Mouse (Mus musculus): ENCODE measurements around the gene Agr2.
A peak's percentile ranks its signal among the peaks of the same experiment; 100 is the strongest.

Agr2 gene

DNA sequence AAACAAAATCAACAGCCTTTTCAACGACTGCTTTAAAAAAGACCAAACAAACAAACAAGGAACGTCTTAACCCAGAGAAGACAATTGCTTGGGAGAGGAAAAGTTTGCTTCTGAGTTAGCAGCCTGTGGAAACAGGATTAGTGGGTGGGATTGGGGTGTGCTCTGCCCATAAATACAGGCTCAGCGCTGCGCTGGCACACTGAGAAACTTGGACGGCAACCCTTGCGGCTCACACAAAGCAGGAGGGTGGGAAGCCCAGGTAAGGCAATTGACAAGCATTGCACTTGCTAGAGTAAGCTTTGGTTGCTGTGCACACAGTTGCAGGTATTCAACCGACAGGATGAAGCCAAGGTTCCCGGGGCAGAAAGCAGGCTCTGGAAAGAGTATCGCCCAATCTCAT, at the start of gene Agr2:
TSS of gene Agr2 (plus strand) at position 197 of the 400 bp plus-strand sequence.
- DNase-seq (ENCODE audit: low read depth, low spot score), result no peak

DNA sequence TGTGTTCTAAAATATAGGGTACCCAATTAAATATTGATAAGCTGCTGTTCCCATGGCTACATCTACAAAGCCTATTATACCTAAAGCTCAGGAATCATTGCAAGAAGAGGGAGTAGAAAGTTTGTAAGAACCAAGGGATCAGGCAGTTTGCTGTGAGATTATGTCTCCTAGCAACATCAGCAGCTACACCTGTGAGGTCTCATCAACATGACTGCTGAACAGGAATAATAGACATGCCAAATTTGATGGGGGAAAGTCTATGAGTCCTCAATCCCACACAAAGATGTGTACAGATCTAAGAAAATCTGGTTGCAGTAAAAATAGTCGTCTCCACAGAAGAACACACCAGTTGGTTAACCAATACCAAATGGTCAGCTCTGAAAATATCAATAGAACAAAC, 41.0 kb upstream of the Agr2 start:
- DNase-seq (ENCODE audit: low read depth, low spot score), result no peak

DNA sequence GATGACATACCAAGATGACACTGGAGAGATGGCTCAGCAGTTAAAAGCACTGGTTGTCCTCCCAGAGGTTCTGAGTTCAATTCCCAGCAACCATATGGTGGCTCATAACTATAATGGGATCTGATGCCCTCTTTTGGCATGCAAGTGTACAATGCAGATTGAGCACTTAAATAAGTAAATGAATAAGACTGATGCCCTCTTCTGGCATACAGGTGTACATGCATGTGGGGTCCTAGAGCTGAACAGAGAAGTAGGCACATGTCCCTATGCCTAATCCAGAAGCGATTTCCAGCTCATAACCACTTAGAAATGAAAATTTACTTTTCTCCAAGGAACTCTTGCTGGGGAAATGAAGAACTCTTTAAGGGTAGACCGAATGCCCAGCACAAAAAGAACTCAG, 35.5 kb upstream of the Agr2 start:
- DNase-seq (ENCODE audit: low read depth, low spot score), result peak; percentile 57

- DNase-seq (ENCODE audit: low read depth, low spot score), result no peak
Measured at GRCm38 (mm10) chr12:35966098-35966767, 26.5 kb upstream of the Agr2 start.

- DNase-seq (ENCODE audit: low read depth, low spot score), result no peak
Measured at GRCm38 (mm10) chr12:35966768-35967141, 26.0 kb upstream of the Agr2 start.

DNA sequence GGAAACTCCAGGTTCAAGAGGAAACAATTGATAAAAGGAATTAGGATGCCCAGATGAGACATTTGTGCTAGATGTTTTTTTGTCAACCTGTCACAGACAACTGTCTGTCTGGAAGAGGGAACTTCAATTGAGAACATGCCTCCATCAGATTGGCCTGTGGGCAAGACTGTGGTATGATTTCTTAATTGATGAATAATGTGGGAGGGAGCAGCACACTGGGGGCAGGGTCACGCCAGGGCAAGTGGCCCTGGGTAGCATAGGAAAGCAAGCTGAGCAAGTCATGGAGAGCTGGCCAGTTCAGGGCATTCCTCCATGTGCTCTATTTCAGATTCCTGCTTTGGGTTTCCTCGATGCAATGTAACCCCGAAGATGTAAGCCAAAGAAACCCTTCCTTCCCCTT, 16.8 kb upstream of the Agr2 start:
- no peak for DNase-seq (ENCODE audit: low read depth, low spot score)

DNA sequence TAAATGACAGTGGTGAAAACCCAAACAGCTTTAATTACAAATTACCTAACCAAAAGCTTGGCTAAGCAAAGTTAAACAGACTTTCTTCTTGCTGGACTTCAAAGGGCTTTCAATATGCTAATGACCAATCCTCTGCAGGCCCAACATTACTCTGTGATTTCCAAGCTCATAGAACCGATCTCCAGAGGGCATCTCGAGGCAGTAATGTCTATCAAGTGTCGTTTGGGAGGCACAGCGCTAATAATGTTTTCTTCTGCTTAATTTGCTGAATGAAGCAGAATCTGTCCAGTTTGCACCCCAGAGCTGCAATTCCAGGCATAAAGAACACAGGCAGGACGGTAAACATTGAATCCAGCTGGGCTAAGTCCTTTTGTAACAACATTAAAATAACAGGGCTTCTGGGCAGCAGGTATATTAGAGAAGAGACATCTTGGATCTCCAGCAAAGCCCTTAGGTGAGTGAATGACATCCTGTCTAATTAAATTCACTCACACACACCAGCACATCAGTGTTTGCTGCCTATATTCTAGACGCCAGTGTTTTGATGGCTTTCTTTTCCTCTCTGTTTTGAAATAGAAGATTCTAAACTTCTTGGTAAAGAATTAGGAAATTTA, 15.0 kb upstream of the Agr2 start:
- DNase-seq (ENCODE audit: low read depth, low spot score), result no peak

- DNase-seq (ENCODE audit: low read depth, low spot score), result no peak
Measured at GRCm38 (mm10) chr12:35979625-35980024, 13.1 kb upstream of the Agr2 start.

- peak; percentile 25 for DNase-seq (ENCODE audit: low read depth, low spot score)
Measured at GRCm38 (mm10) chr12:35981732-35982360, 10.9 kb upstream of the Agr2 start.

DNA sequence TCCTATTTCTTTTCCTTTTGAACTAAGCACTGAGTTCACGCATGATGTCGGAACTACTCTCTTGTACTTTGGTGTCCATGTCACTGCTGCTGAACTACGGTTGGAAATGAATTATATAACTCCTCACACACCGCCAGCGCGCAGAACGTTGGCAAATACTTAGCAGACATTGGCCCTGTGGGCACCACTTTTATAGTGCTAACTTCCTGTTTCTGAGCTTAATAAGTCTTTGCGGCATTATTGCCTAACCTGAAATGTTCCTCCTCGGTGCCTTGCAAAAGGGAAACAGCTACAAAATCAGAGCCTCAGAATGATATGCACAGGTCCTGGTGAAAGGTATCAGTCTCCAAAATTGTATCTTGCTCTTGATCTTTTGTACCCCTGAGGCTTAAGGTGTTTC, 9.2 kb upstream of the Agr2 start:
- peak; percentile 7 for DNase-seq (ENCODE audit: low read depth, low spot score)

- no peak for DNase-seq (ENCODE audit: low read depth, low spot score)
Measured at GRCm38 (mm10) chr12:35984743-35985142, 8.0 kb upstream of the Agr2 start.

- no peak for DNase-seq (ENCODE audit: low read depth, low spot score)
Measured at GRCm38 (mm10) chr12:35993583-35993982, 876 bp downstream of the Agr2 start.

GRCm38 (mm10) chr12:35994098-35994497, 1.4 kb downstream of the Agr2 start:
- no peak for DNase-seq (ENCODE audit: low read depth, low spot score)

DNA sequence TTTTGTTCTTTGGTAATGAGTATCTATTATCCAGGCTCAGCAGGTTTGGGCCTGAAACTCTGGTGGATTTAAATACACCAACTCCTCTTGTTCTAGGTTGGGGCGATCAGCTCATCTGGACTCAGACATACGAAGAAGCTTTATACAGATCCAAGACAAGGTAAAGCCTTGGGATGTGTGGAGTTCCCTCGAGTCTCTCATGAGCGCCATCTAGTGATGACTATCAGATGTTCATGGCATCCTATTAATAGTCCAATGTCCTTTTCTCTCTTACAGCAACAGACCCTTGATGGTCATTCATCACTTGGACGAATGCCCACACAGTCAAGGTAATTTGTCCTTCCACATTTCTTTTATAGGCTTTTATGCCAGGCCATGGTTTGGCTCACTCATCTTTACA, 3.1 kb downstream of the Agr2 start:
- DNase-seq (ENCODE audit: low read depth, low spot score), result peak; percentile 17

DNA sequence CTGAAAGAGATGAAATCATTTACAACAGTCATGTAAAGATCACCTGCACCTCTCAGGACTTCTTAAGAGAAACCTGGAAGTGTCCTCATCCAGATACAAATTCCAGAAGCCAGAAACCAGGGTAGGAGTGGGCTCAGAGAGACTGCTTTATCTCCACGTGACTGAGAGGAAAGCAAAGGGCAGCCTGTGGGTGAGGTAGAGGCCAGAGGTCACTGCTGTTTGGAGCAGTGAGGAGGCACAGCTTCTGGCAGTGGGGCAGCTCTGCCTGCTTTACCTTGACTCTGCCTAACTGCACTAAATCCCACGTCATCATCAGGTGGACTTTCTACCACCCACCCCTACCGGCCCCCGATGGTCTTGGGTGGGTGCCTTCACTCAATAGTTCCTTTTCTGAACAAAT, 12.0 kb downstream of the Agr2 start:
- no peak for DNase-seq (ENCODE audit: low read depth, low spot score)

- no peak for DNase-seq (ENCODE audit: low read depth, low spot score)
Measured at GRCm38 (mm10) chr12:36007581-36007980, 14.9 kb downstream of the Agr2 start.

- DNase-seq (ENCODE audit: low read depth, low spot score), result no peak
Measured at GRCm38 (mm10) chr12:36008364-36009047, 15.8 kb downstream of the Agr2 start.

- DNase-seq (ENCODE audit: low read depth, low spot score), result no peak
Measured at GRCm38 (mm10) chr12:36013216-36013910, 20.7 kb downstream of the Agr2 start.

DNA sequence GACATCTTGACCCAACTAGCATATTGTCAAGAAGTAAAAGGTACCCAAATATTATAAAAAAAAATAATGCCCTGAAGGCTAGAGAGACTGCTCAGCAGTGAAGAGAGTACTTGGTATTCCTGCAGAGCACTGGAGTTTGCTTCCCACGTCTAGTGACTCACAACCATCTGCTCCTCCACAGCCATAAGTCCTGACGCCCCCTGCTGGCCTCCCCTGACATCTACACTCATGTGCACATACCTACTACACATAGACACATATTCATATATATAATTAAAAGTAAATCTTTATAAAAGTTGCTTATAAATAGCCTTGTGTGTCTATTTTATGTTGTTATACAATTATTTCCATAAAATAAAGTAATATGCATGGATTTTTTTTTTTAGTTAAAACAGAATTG, 25.1 kb downstream of the Agr2 start:
- DNase-seq (ENCODE audit: low read depth, low spot score), result no peak

- peak; percentile 81 for DNase-seq (ENCODE audit: low read depth, low spot score)
Measured at GRCm38 (mm10) chr12:36019572-36019971, 26.9 kb downstream of the Agr2 start.

DNA sequence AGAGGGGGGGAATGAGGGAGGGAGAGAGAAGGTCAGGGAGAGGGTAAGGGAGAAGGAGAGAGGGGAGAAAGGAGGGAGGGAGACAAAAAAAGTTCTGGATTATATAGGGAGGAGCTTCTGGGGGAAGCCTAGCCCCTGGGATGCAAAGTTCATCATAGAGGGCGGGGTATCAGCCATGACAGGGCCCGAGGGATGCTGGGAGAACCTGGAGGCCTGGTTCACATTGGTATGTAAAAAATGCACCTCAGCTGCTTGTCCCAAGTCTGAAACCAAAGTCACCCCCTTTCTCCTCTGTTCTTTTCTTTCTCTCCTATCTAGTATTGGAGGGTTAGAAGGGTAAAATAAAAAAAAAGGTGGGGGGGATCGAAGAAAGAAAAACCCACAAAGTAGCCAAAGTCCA, 27.4 kb downstream of the Agr2 start:
- DNase-seq (ENCODE audit: low read depth, low spot score), result no peak

DNA sequence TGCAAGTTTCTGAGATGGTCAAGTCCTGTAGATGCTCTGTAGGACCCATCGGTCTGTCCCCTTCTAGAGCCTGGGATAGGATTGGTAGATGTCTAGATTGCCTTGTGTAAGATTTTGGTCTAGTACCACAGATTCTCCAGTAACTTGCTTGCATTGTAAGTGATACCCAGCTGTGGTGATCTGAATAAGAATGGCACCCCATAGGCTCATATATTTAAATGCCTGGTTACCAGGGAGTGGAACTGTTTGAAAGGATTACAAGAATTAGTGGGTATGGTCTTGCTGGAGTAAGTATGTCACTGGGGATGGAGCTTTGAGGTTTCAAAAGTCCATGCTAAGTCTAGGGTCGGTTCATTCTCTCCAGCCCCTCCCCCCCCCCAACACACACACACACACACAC, 28.0 kb downstream of the Agr2 start:
- no peak for DNase-seq (ENCODE audit: low read depth, low spot score)

Measured in CD4-positive helper T cell, adult 2 months (primary cell).